Mouse (Mus musculus) brown adipose tissue, adult 24 weeks (tissue): ENCODE data around the gene Hnrnpc. TPM values are rescaled to one million over a fixed set of nuclear protein-coding genes. Genes with fewer than 3 reads are reported as not detected.

Source experiments
- H3K27ac ChIP-seq: fragments of 200-500 bp; replicated peaks from 2 replicates; pipeline ENCODE4 v1.5.1; 2012; ENCODE audit warnings: low read depth, mild to moderate bottlenecking, low read length
- H3K4me1 ChIP-seq: fragments of 200-500 bp; 2 replicates; pipeline ENCODE4 v1.6.1; 2012; ENCODE audit warnings: low read length, mixed read lengths; ENCODE audit not compliant: control insufficient read depth, insufficient read depth, insufficient read length
- H3K4me3 ChIP-seq: fragments of 200-500 bp; 2 replicates; pipeline ENCODE4 v1.5.1; 2012; ENCODE audit warnings: low read depth, mild to moderate bottlenecking, low read length, moderate library complexity; ENCODE audit not compliant: insufficient read depth
- polyA plus RNA-seq: library from polyadenylated mRNA; stranded (reverse); fragments of >200 nt; gene quantifications from 2 replicates; pipeline ENCODE4 v1.2.4, GENCODE M21; 2012; ENCODE audit not compliant: missing spikeins, insufficient read depth, insufficient read length

Gene Hnrnpc
- 127 and 150 TPM in 2 replicates for polyA plus RNA-seq

DNA sequence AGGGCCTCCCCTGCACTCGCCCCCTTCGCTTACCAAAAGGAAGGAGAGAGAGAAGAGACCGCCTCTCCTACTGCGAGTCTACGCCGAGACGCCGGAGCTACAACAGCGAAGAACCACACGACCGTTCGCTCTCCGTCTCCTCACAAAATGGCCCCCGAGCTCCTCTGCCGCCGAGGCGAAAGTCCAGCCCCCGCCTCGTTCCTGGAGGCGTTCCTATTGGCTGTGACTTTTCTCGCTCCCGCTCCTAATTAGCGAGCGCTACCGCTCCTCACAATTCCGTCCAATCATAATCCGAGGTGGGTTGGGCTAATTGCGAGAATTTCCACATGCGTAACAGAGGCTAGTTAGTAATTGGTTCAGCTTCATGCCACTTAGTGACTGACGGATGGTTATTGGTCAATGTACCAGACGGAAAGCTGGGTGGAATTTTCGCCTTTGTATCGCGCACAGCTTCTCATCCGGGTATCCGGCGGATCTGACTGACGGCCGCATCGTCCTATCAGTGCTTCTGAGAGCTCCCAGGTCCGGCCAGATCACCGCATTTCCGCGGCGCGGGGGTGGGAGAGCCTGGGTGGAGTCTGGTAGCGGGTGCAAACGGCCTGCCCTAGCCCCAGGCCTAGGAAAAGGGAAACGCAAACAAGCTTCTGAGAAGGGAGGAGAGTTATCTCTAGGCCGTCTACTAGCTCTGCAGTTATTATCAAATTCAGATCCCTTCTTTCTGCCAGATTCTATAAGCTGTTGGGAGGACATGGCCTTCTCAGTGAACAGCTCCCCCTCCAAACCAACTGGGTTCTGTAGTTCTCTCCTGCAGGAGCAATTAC lies at the start of gene Hnrnpc:
Hnrnpc (minus strand) TSS at position 173 of the 821 bp plus-strand sequence.
- peak within 1 kb of the TSS; percentile 89 for H3K27ac ChIP-seq
- peaks cover 10% of the 10 kb centered on the region for H3K4me1 ChIP-seq
- peak within 1 kb of the TSS; percentile 88 for H3K4me3 ChIP-seq

DNA sequence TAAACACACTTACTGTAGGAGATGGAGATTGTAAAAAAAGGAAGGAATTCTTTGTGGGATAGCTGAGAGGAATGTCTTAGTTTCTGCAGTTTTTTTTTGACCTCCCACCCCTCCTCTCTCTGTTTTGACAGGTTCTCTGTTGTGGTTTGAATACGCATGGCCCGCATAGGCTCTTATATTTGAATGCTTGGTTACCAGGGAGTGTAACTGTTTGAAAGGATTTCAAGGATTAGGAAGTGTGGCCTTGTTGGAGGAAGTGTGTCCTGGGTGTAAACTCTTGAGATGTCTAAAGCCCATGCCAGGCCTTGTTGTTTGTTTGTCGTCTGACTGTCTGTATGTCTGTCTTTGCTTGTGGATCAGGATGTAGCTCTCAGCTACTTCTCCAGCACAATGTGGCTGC lies 48.8 kb upstream of the Hnrnpc start:
- Histone ChIP-seq H3K4me3 (no peak overlapping the region), H3K4me1 (no peaks in the 10 kb centered on the region), H3K27ac (no peak overlapping the region)

DNA sequence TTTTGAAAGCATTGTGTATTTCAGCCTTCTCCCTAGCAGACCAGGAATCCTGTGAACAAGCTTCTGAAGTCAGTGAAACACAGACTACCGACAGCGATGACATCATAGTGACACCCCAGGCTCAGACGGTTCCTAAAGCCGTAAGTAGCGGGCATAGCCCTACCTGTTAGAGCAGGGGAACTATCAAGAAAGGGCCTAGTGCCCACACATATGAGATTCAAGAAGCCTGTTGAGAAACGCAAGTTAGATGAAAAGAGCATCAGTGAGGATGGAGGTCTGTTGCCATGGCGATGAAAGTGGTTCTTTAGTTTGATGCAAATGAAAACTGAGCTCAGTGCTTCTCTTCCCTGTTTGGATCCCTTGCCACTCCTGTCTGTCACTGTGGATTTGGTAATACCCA lies 48.4 kb upstream of the Hnrnpc start:
- Histone ChIP-seq H3K4me1 (no peaks in the 10 kb centered on the region), H3K4me3 (no peak overlapping the region), H3K27ac (no peak overlapping the region)

DNA sequence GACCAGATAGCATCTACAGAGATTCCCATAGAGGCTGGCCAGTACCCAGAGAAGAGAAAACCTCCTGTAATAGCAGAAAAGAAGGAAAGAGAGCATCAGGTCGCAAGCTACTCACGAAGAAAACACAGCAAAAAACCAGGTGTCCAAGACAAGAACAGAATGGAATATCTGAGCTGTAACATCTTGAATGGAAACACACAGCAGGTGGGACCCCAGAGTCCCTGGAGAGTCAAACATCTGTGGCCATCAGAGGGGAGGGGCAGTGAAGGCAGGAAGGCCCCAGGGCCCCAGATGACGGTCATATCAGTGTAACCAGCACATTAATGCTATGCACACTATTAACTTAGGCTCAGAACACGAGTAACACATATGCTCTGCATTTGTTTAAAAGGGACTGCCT lies 46.1 kb upstream of the Hnrnpc start:
- Histone ChIP-seq H3K4me3 (no peak overlapping the region), H3K4me1 (no peaks in the 10 kb centered on the region), H3K27ac (no peak overlapping the region)

DNA sequence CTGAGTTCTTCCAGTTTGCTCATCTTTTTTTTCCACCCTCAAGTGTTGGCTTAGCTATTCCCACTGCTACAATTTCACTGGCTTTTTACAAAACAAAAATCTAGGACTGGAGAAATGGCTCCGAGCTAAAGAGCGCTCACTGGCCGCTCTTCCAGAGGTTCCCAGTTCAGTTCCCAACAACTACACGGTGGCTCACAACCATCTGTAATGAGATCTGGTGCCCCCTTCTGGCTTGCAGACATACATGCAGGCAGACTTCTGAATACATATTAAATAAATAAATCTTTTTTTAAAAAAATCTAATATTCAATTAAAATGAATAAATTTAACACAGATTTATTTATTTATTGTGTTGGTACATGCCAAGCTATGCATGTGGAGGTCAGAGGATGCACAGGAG lies 42.7 kb upstream of the Hnrnpc start:
- H3K27ac ChIP-seq, result no peak overlapping the region
- H3K4me3 ChIP-seq, result no peak overlapping the region
- H3K4me1 ChIP-seq, result no peaks in the 10 kb centered on the region

DNA sequence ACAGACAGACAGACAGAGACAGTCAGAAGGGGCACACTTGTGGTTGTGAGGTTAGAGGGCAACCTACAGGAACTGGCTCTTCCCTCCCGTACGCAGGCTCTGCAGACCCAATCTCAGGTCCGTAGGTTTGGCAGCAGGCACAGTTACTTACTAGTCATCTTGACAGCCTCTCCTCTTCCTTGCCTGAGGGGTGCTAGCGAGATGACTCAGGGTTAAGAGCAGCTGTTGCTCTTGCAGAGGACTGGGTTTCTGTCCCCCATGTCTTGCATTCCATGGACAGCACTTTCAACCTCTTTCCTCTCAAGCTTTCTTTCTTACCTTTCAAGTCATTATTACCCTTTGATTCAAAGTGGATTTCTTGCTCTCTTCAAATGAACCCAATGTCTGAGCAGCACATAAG lies 40.3 kb upstream of the Hnrnpc start:
- Histone ChIP-seq H3K27ac (no peak overlapping the region), H3K4me1 (no peaks in the 10 kb centered on the region), H3K4me3 (no peak overlapping the region)

DNA sequence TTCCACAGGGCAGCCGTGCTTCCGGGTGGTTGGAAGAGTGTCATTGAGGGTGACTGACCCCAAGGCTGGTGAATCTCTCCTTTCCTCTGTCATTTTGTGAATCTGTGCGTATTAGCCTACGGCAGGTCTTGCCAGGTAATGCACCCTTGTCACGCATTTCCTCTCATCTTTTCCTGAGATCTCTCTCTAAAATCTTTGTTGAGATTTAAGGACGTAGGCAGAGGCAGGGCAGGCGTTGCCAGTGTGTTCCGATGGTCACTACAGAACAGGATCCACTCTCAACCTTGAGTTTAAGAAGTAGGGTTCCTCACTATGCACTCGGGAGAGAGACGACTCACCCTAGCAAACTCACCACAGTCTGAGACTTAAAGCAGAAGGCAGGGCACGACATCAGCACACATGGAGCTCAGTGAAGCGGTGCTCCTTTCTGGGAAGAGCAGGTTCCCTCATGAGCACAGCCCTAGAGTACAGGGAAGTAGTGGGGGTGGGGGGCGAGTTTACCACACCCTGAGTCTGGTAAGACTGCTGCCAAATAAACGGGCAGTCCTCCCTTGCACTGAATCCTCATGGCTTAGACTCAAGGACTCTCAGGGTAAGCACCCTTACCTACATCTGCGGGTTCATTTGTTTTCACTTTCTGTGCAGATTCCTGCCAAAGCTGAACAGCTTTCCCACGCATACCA lies 37.8 kb upstream of the Hnrnpc start:
- Histone ChIP-seq H3K4me3 (peak overlapping the region; percentile 28), H3K27ac (no peak overlapping the region), H3K4me1 (no peaks in the 10 kb centered on the region)

DNA sequence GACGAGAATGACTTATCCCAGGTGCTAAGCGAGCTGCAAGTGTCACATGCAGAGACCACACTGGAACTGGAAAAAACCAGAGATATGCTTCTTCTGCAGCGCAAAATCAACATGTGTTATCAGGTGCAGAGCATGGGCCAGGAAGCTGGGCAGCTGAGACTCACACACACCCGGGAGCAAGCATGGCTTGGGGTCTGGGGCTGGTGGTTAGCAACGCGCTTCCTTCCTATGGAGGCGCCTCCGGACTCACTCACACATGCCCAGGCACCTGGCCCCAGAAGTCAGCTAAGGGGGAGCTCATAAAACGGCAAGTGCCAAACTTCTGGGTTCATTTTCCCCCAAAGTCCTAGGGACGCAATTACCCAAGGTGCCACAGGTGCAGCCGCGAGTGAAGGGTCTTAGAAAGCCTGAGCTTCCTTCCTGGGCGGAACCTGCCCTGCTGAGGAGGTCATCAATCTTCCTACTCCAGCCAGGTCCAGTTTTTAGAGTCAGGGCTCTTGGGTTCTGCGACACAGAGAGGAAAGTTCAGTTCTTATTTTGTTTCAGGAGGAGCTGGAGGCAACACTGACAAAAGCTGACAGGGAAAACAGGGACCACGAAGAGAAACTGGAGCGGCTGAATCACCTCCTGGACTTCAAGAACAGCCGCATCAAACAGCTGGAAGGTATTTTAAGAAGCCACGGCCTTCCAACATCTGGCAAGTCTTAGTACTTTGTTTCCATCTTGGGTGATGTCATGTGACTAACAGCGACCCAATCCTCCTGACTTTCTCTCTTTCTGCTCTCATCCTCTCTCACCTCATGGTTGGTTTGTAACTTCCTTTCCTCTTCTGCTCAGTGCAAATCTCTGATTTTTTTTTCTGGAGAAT lies 37.0 kb upstream of the Hnrnpc start:
- no peak overlapping the region for H3K27ac ChIP-seq
- H3K4me1 ChIP-seq, result no peaks in the 10 kb centered on the region

DNA sequence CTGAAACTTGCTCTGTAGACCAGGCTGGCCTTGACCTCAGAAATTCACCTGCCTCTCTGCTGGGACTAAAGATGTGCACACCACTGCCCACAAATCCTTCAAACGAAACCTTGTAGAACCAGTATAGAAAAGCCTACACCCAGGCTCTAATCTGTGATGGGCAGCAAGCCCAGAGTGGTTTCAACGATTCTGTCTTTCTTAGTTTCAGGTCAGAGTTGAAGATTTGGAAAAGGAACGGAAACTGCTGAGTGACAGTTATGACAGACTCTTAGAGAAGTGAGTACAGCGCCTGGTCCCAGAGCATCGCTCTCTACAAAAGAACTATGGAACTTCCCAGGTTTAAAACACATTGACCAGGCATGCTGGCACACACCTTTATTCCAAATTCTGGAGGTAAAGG lies 29.8 kb upstream of the Hnrnpc start:
- Histone ChIP-seq H3K27ac (no peak overlapping the region), H3K4me1 (no peaks in the 10 kb centered on the region), H3K4me3 (no peak overlapping the region)

More for the DNA sequence above, 37.0 kb upstream of the Hnrnpc start:
- H3K4me3 ChIP-seq, result peak overlapping the region; percentile 28

DNA sequence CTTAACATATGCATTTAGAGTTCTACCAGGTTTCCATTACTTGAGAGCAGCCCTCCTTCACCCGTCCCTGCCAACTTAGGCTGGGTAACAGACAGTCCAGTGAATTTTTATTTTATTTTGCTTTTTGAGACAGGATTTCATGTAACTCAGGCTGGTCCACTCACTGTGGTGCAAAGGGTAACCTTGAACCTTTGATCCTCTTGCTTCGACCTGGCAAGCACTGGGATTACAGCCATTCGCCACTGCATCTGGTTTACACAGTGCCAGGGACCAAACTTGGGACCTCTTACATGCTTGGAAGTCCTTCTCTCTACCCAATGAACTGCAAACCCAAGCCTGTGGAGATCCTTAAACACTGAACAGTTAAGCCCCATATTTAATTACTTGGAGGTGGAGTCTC lies 20.8 kb upstream of the Hnrnpc start:
- Histone ChIP-seq H3K27ac (no peak overlapping the region), H3K4me3 (no peak overlapping the region), H3K4me1 (no peaks in the 10 kb centered on the region)

DNA sequence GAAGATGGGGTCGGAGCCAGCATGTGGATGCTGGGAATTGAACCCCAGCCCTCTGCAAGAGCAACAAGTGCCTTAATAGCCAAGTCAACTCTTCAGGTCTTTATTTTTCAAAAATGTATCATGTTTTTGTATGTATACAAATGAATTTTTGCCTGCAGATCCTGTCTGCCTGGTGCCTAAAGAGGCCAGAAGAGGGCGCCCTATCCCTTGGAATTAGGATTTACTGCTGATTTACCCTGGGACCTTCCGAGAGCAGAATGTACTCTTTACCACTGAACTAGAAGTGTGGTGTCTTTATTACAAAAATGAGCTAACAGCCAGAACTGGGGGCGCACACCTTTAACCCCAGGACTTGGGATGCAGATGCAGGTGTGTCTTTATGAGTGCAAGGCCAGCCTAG lies 20.1 kb upstream of the Hnrnpc start:
- no peak overlapping the region for H3K27ac ChIP-seq
- no peak overlapping the region for H3K4me3 ChIP-seq
- H3K4me1 ChIP-seq, result no peaks in the 10 kb centered on the region

DNA sequence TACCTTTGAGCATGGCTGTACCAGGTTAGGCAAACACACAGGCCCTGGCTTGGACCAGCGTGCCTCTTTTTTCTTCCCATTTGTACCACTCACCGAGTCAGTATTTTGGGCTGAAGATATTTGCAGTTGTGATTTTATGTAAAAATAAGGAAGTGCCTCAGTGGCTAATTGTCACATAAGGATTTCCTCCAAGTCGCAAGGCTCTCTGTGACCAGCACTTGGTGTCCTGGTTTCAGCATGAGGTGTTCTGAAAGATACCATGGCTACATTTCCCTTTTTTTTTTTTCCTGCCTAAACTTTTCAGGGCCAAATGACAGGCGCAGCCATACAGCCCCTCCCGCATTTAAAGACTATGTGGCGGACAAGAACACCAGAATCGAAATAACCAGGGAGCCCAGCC lies 16.3 kb upstream of the Hnrnpc start:
- H3K4me1 ChIP-seq, result no peaks in the 10 kb centered on the region
- H3K4me3 ChIP-seq, result no peak overlapping the region
- no peak overlapping the region for H3K27ac ChIP-seq

DNA sequence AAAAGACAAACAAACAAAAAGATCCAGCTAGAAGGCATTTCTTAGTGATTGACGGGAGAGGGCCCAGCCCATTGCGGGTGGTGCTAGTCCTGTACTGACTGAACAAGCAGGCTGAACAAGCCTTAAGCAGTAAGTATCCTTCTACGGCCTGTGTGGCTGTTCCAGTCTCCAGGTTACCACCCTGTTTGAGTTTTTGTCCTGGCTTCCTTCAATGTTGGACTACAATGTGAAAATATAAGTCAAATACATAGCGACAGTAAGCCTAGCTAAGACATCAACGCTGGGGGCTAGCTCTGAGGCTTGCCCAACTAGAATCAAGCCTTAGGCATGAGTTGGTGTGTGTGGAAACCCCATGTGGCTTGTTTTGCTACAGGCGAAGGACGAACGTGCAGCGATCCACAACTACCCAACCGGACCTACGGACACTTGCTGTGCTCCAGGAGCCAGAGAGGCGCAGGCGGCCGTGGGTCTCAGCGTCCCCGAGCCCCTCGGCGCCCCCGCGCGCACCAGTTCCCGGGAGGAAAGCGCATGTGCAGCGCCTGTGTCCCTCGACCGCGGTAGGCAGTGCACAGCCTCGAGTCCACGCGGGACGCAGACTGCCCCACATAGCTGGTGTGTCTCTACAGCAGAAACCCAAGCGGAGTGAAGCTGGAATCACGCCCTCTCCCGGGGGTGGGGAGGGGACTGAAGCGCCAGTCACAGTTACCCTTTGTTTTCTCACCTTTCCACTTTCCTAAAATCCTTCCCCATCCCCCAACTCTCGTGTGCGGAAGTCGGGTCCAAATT lies 15.2 kb upstream of the Hnrnpc start:
- Histone ChIP-seq H3K4me1 (no peaks in the 10 kb centered on the region), H3K27ac (no peak overlapping the region), H3K4me3 (peak overlapping the region; percentile 67)

DNA sequence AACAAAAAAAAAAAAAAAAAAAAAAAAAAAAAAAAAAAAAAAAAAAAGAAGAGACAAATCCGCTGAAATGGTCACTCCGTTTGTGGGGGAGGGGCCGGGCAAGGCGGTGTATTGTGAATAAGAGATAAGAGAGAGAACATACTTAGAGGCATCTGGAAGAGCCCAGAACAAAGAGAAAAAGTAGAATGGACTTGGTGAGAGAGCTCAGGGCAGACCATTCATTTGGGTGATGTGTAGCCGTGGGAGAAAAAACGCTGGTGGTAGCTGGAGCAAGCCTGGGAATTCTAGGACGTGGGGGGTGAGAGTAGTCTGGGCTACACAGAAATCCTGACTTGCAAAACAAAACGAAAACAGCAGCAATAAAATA lies 14.6 kb upstream of the Hnrnpc start:
- H3K4me1 ChIP-seq, result no peaks in the 10 kb centered on the region
- H3K4me3 ChIP-seq, result peak overlapping the region; percentile 67
- H3K27ac ChIP-seq, result no peak overlapping the region
